Mouse (Mus musculus) hindbrain, embryonic 13.5 days (tissue): ENCODE results near the gene Scn9a. TPM values are rescaled to one million over a fixed set of nuclear protein-coding genes. Genes with fewer than 3 reads are reported as not detected.

ENCODE experiments used
- ATAC-seq: fragments of 200-750 bp; cut with Nextera tagmentation; 2 replicates; pipeline ENCODE4 v1.8.0; 2017; ENCODE audit warnings: moderate TSS enrichment; ENCODE audit not compliant: low FRiP score
- H3K27ac ChIP-seq: fragments of 300-500 bp; sonication (generic); 2 replicates; pipeline ENCODE4 v1.5.1; 2015; ENCODE audit warnings: inconsistent platforms, mild to moderate bottlenecking, moderate library complexity
- H3K27me3 ChIP-seq: fragments of 300-500 bp; sonication (generic); 2 replicates; pipeline ENCODE4 v1.6.1; 2015; ENCODE audit warnings: mild to moderate bottlenecking, inconsistent platforms
- H3K36me3 ChIP-seq: fragments of 300-500 bp; sonication (generic); 2 replicates; pipeline ENCODE4 v1.6.1; 2015; ENCODE audit warnings: mild to moderate bottlenecking, inconsistent platforms
- H3K4me1 ChIP-seq: fragments of 300-500 bp; sonication (generic); replicated peaks from 2 replicates; pipeline ENCODE4 v1.6.1; 2015; ENCODE audit warnings: inconsistent platforms
- H3K4me2 ChIP-seq: fragments of 300-500 bp; sonication (generic); 2 replicates; pipeline ENCODE4 v1.6.1; 2015; ENCODE audit warnings: inconsistent platforms, mild to moderate bottlenecking, moderate library complexity
- H3K4me3 ChIP-seq: fragments of 300-500 bp; sonication (generic); 2 replicates; pipeline ENCODE4 v1.5.1; 2015; ENCODE audit warnings: mild to moderate bottlenecking, inconsistent platforms
- H3K9ac ChIP-seq: fragments of 300-500 bp; sonication (generic); 2 replicates; pipeline ENCODE4 v1.6.1; 2015; ENCODE audit warnings: mild to moderate bottlenecking, inconsistent platforms
- H3K9me3 ChIP-seq: fragments of 300-500 bp; sonication (generic); 2 replicates; pipeline ENCODE4 v1.6.1; 2016; ENCODE audit warnings: inconsistent platforms
- WGBS: fragments of 180-500 bp; shearing (Covaris S2); methylation state at CpG from one replicate; pipeline ENCODE4 v1.1.7; 2015; 5-methylcytosine and 5-hydroxymethylcytosine counted together
- polyA plus RNA-seq: library from polyadenylated mRNA; unstranded; fragments of >200 nt; fragmentation: Nextera tagmentation; extraction: Ambion mirVana; gene quantifications from 2 replicates; pipeline ENCODE4 v1.2.1, GENCODE M21; 2015

The Scn9a gene
- polyA plus RNA-seq, 1 experiment from 2014 or later, result 16.2 TPM

- Histone ChIP-seq H3K4me3 (peak overlapping the region; percentile 32), H3K9me3 (no peaks in the 10 kb centered on the region), H3K4me2 (peak overlapping the region; percentile 54), H3K36me3 (no peaks in the 10 kb centered on the region), H3K4me1 (peaks cover 14% of the 10 kb centered on the region), H3K27me3 (no peaks in the 10 kb centered on the region), H3K9ac (peak overlapping the region; percentile 31; the same call in 1 of the 2 replicates), H3K27ac (no peak overlapping the region)
- peak; percentile 80 for ATAC-seq
- 6% methylated on average over 21 of the region's 21 CpGs for WGBS
These were observed 194.8 kb downstream of the Scn9a start for GRCm38 (mm10) chr2:66439764-66440471.

GRCm38 (mm10) chr2:66436286-66436685 is 198.5 kb downstream of the Scn9a start:
- no peak for ATAC-seq
- WGBS, result 63% methylated on average over 3 of the region's 3 CpGs
- H3K4me1 ChIP-seq, result peaks cover 14% of the 10 kb centered on the region
- H3K4me2 ChIP-seq, result no peak overlapping the region
- no peak overlapping the region for H3K9ac ChIP-seq
- no peak overlapping the region for H3K27ac ChIP-seq
- no peaks in the 10 kb centered on the region for H3K9me3 ChIP-seq
- H3K4me3 ChIP-seq, result no peak overlapping the region
- H3K27me3 ChIP-seq, result no peaks in the 10 kb centered on the region
- H3K36me3 ChIP-seq, result no peaks in the 10 kb centered on the region

Other genes with a start within 250 kb of the Scn9a start
- gene Scn1a, start 194.1 kb downstream of the Scn9a start, polyA plus RNA-seq, result 13.3 and 13.8 TPM in 2 replicates
- gene Scn7a, start 150.0 kb upstream of the Scn9a start, polyA plus RNA-seq, result 0.92 and 1.2 TPM in 2 replicates